Mouse (Mus musculus) E14TG2a.4 (cell line): Measurements from ENCODE around the gene Acpp.

Experiments used
- CTCF ChIP-seq: conservative IDR thresholded peaks from 2 replicates; pipeline ENCODE4 v1.5.1; 2014; ENCODE audit warnings: low read length
- NANOG ChIP-seq: IDR thresholded peaks from 2 replicates; pipeline ENCODE4 v1.6.1; 2014; ENCODE audit warnings: borderline replicate concordance, low read length, mixed read lengths
- POU5F1 ChIP-seq: IDR thresholded peaks from 2 replicates; pipeline ENCODE4 v1.6.1; 2014; ENCODE audit warnings: low read length, borderline replicate concordance

DNA sequence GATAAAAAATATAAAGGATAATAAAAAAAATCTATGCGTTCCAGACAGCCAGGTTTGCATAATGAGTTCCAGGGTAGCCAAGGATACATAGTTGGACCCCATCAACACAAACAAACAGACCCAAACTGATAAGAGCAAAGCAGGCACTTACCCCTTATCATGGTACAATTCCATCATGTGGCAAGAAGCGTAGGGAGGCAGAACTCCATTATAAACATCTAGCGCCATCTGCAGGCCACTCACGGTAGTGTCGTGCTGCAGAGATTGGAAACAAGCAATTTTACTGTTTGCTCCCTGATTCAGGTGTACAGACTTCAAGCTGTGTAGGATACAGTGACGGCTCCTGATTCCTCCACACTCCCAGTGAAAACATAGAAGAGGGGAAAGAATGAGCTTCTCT is 30.8 kb downstream of the Acpp start:
- TF ChIP-seq CTCF (peak; percentile 99), NANOG (no peak), POU5F1 (no peak)
